Mouse (Mus musculus): Measurements from ENCODE around the gene Pde2a.

GRCm38 (mm10) chr7:101393694-101394504 is 27.6 kb upstream of the Pde2a start:
- TF ChIP-seq CTCF (IDR thresholded peaks at IDR 0.05; ENCODE audit: control insufficient read depth, insufficient read depth, low read length) (no peak), POLR2A (IDR thresholded peaks at IDR 0.05; ENCODE audit: borderline replicate concordance, control insufficient read depth, low read depth, low read length) (no peak)
